Mouse (Mus musculus) C2C12 (cell line): ENCODE data around the gene Npy5r. TPM values are rescaled to one million over a fixed set of nuclear protein-coding genes. Genes with fewer than 3 reads are reported as not detected.

ENCODE experiments used
- H3K27me3 ChIP-seq: one replicate; pipeline ENCODE4 v1.6.1; 2011; ENCODE audit not compliant: control insufficient read depth, insufficient read depth, insufficient read length
- H3K36me3 ChIP-seq: one replicate; pipeline ENCODE4 v1.6.1; 2011; ENCODE audit not compliant: control insufficient read depth, insufficient read depth
- H3K4me3 ChIP-seq: one replicate; pipeline ENCODE4 v1.5.1; 2011; ENCODE audit warnings: mild to moderate bottlenecking, control low read depth; ENCODE audit not compliant: poor library complexity, insufficient read depth, severe bottlenecking
- H3K79me2 ChIP-seq: one replicate; pipeline ENCODE4 v1.6.1; 2011; ENCODE audit not compliant: control insufficient read depth, insufficient read depth
- H3K79me3 ChIP-seq: one replicate; pipeline ENCODE4 v1.6.1; 2011; ENCODE audit warnings: low read depth, control low read depth
- H3ac ChIP-seq: one replicate; pipeline ENCODE3; 2011; ENCODE audit warnings: low read depth; ENCODE audit not compliant: control insufficient read depth, insufficient read length
- CEBPB ChIP-seq: IDR thresholded peaks from one replicate; pipeline ENCODE4 v1.6.1; 2011; ENCODE audit warnings: low read depth, mild to moderate bottlenecking, control low read depth, moderate library complexity
- CTCF ChIP-seq: IDR thresholded peaks from one replicate; pipeline ENCODE4 v1.5.1; 2011; ENCODE audit not compliant: control insufficient read depth, insufficient read depth, insufficient read length
- FOSL1 ChIP-seq: IDR thresholded peaks from one replicate; pipeline ENCODE4 v1.8.0; 2011; ENCODE audit warnings: mild to moderate bottlenecking, low read length; ENCODE audit not compliant: poor library complexity, insufficient read depth, severe bottlenecking
- MAX ChIP-seq: IDR thresholded peaks from one replicate; pipeline ENCODE4 v1.6.1; 2011; ENCODE audit warnings: mild to moderate bottlenecking, control low read depth
- MYOD1 ChIP-seq: IDR thresholded peaks from one replicate; pipeline ENCODE4 v1.6.1; 2011; ENCODE audit warnings: low read depth; ENCODE audit not compliant: control insufficient read depth, insufficient read length
- MYOG ChIP-seq: IDR thresholded peaks from one replicate; pipeline ENCODE4 v1.6.1; 2011; ENCODE audit not compliant: control insufficient read depth, insufficient read length; ENCODE audit errors: extremely low read depth
- USF1 ChIP-seq: IDR thresholded peaks from one replicate; pipeline ENCODE4 v1.6.1; 2011; ENCODE audit warnings: low read depth, mild to moderate bottlenecking, control low read depth, moderate library complexity
- long read RNA-seq, 2 experiments: library from polyadenylated mRNA; unstranded; transcript quantifications; one replicate each; pipeline ENCODE4 v2.0.0; 2019 to 2020
- polyA plus RNA-seq: library from polyadenylated mRNA; unstranded; fragments of >200 nt; fragmentation: generic; extraction: Trizol; gene quantifications from one replicate; pipeline ENCODE4 v1.2.1, GENCODE M21; 2012; ENCODE audit warnings: missing spikeins

The Npy5r gene
- not detected for polyA plus RNA-seq
- long read RNA-seq, experiment 1 = 0 reads
- long read RNA-seq, experiment 2, partial matches to known transcripts = 0 of 1 reads
- long read RNA-seq, experiment 2, other reads (novel, unspliced or antisense) = 1 of 1 reads

GRCm38 (mm10) chr8:66687511-66688329 is at the start of gene Npy5r:
TSS of gene Npy5r (minus strand) at chr8:66688128.
- Histone ChIP-seq H3K36me3 (no peaks in the 10 kb centered on the region), H3K79me2 (no peaks in the 10 kb centered on the region), H3K27me3 (no peaks in the 10 kb centered on the region), H3K79me3 (no peaks in the 10 kb centered on the region), H3K4me3 (no peak within 1 kb of the TSS), H3ac (no peak within 1 kb of the TSS)
- TF ChIP-seq MYOD1 = no peak
- TF ChIP-seq MAX = no peak
- TF ChIP-seq FOSL1 = no peak

GRCm38 (mm10) chr8:66731957-66732356 is 44.0 kb upstream of the Npy5r start:
- no peaks in the 10 kb centered on the region for H3K27me3 ChIP-seq
- no peaks in the 10 kb centered on the region for H3K79me3 ChIP-seq
- no peak overlapping the region for H3ac ChIP-seq
- no peak overlapping the region for H3K4me3 ChIP-seq
- H3K79me2 ChIP-seq = no peaks in the 10 kb centered on the region
- no peak for TF ChIP-seq CTCF
- no peak for TF ChIP-seq MYOD1
- TF ChIP-seq FOSL1 = no peak
- TF ChIP-seq USF1 = no peak
- H3K36me3 ChIP-seq = no peaks in the 10 kb centered on the region

GRCm38 (mm10) chr8:66729446-66729845 is 41.5 kb upstream of the Npy5r start:
- Histone ChIP-seq H3K36me3 (no peaks in the 10 kb centered on the region), H3K27me3 (no peaks in the 10 kb centered on the region), H3K79me2 (no peaks in the 10 kb centered on the region), H3K4me3 (no peak overlapping the region), H3K79me3 (no peaks in the 10 kb centered on the region), H3ac (no peak overlapping the region)
- no peak for TF ChIP-seq MAX
- no peak for TF ChIP-seq CEBPB
- TF ChIP-seq MYOD1 = no peak
- TF ChIP-seq FOSL1 = no peak
- TF ChIP-seq MYOG = no peak
- TF ChIP-seq USF1 = no peak

GRCm38 (mm10) chr8:66722835-66723234 is 34.9 kb upstream of the Npy5r start:
- Histone ChIP-seq H3K79me3 (no peaks in the 10 kb centered on the region), H3K4me3 (no peak overlapping the region), H3ac (no peak overlapping the region), H3K27me3 (no peaks in the 10 kb centered on the region), H3K79me2 (no peaks in the 10 kb centered on the region), H3K36me3 (no peaks in the 10 kb centered on the region)
- no peak for TF ChIP-seq CEBPB
- no peak for TF ChIP-seq MAX
- TF ChIP-seq MYOG = no peak
- no peak for TF ChIP-seq CTCF
- TF ChIP-seq FOSL1 = no peak
- TF ChIP-seq USF1 = no peak
- TF ChIP-seq MYOD1 = no peak

- Histone ChIP-seq H3K36me3 (no peaks in the 10 kb centered on the region), H3K79me3 (no peaks in the 10 kb centered on the region), H3ac (no peak overlapping the region), H3K79me2 (no peaks in the 10 kb centered on the region), H3K27me3 (no peaks in the 10 kb centered on the region), H3K4me3 (no peak overlapping the region)
- TF ChIP-seq FOSL1 (no peak), CEBPB (no peak), MYOG (no peak), MYOD1 (no peak), MAX (no peak), USF1 (no peak), CTCF (no peak)
Measured at GRCm38 (mm10) chr8:66714324-66714975, 26.5 kb upstream of the Npy5r start.
